Mouse (Mus musculus) liver, embryonic 12.5 days (tissue): ENCODE data around the gene Zfand3. TPM values are rescaled to one million over a fixed set of nuclear protein-coding genes. Genes with fewer than 3 reads are reported as not detected.
A peak's percentile ranks its signal among the peaks of the same experiment; 100 is the strongest.

ENCODE experiments used
- ATAC-seq: fragments of 200-750 bp; cut with Nextera tagmentation; 2 replicates; pipeline ENCODE4 v1.8.0; 2017; ENCODE audit warnings: moderate number of reproducible peaks, mild to moderate bottlenecking, moderate library complexity
- H3K27ac ChIP-seq: fragments of 300-500 bp; sonication (generic); 2 replicates; pipeline ENCODE4 v1.5.1; 2016; ENCODE audit warnings: mild to moderate bottlenecking
- H3K27me3 ChIP-seq: fragments of 300-500 bp; sonication (generic); replicated peaks from 2 replicates; pipeline ENCODE4 v1.6.1; 2016; ENCODE audit warnings: mild to moderate bottlenecking, moderate library complexity
- H3K36me3 ChIP-seq: fragments of 300-500 bp; sonication (generic); 2 replicates; pipeline ENCODE4 v1.6.1; 2016; ENCODE audit warnings: mild to moderate bottlenecking, moderate library complexity
- H3K4me1 ChIP-seq: fragments of 300-500 bp; sonication (generic); 2 replicates; pipeline ENCODE4 v1.6.1; 2016
- H3K4me2 ChIP-seq: fragments of 300-500 bp; sonication (generic); 2 replicates; pipeline ENCODE4 v1.6.1; 2016; ENCODE audit warnings: mild to moderate bottlenecking, moderate library complexity
- H3K4me3 ChIP-seq: fragments of 300-500 bp; sonication (generic); 2 replicates; pipeline ENCODE4 v1.5.1; 2016; ENCODE audit warnings: mild to moderate bottlenecking, moderate library complexity
- H3K9ac ChIP-seq: fragments of 300-500 bp; sonication (generic); 2 replicates; pipeline ENCODE4 v1.6.1; 2016; ENCODE audit warnings: mild to moderate bottlenecking, moderate library complexity
- H3K9me3 ChIP-seq: fragments of 300-500 bp; sonication (generic); replicated peaks from 2 replicates; pipeline ENCODE4 v1.6.1; 2016; ENCODE audit warnings: mild to moderate bottlenecking, moderate library complexity
- WGBS: fragments of 180-500 bp; shearing (Covaris S2); methylation state at CpG from one replicate; pipeline ENCODE4 v1.1.7; 2016; ENCODE audit not compliant: insufficient replicate concordance; 5-methylcytosine and 5-hydroxymethylcytosine counted together
- polyA plus RNA-seq: library from polyadenylated mRNA; unstranded; fragments of >200 nt; fragmentation: Nextera tagmentation; extraction: Ambion mirVana; gene quantifications from 2 replicates; pipeline ENCODE4 v1.2.1, GENCODE M21; 2016

Gene Zfand3
- polyA plus RNA-seq, 1 experiment from 2014 or later, result 18.8 TPM

- Histone ChIP-seq H3K4me3 (no peak overlapping the region), H3K9ac (no peak overlapping the region), H3K4me2 (no peak overlapping the region), H3K27ac (no peak overlapping the region), H3K9me3 (no peaks in the 10 kb centered on the region; the same call in 1 of the 2 replicates), H3K27me3 (no peaks in the 10 kb centered on the region), H3K4me1 (peaks cover 19% of the 10 kb centered on the region), H3K36me3 (peaks cover 11% of the 10 kb centered on the region; the same call in 1 of the 2 replicates)
- ATAC-seq, result no peak
- WGBS, result 75% methylated on average over 4 of the region's 4 CpGs
Observed at GRCm38 (mm10) chr17:30112080-30112479, 107.5 kb downstream of the Zfand3 start.

- Histone ChIP-seq H3K4me2 (no peak overlapping the region), H3K4me1 (peaks cover 19% of the 10 kb centered on the region), H3K4me3 (no peak overlapping the region), H3K27ac (no peak overlapping the region), H3K36me3 (peaks cover 11% of the 10 kb centered on the region; the same call in 1 of the 2 replicates), H3K9me3 (no peaks in the 10 kb centered on the region; the same call in 1 of the 2 replicates), H3K27me3 (no peaks in the 10 kb centered on the region), H3K9ac (no peak overlapping the region)
- 52% methylated on average over 7 of the region's 7 CpGs for WGBS
- ATAC-seq, result peak; percentile 81
Observed at GRCm38 (mm10) chr17:30112555-30113305, 108.2 kb downstream of the Zfand3 start.

GRCm38 (mm10) chr17:30114761-30115160 lies 110.2 kb downstream of the Zfand3 start:
- H3K4me1 ChIP-seq, result peaks cover 19% of the 10 kb centered on the region
- no peak overlapping the region for H3K4me2 ChIP-seq
- ATAC-seq, result no peak
- 80% methylated on average over 3 of the region's 3 CpGs for WGBS
- H3K9me3 ChIP-seq, result no peaks in the 10 kb centered on the region
- H3K9ac ChIP-seq, result no peak overlapping the region
- no peak overlapping the region for H3K27ac ChIP-seq
- H3K4me3 ChIP-seq, result no peak overlapping the region
- H3K27me3 ChIP-seq, result no peaks in the 10 kb centered on the region
- H3K36me3 ChIP-seq, result peaks cover 8% of the 10 kb centered on the region; the same call in 1 of the 2 replicates

- 78% methylated on average over 5 of the region's 5 CpGs for WGBS
- Histone ChIP-seq H3K4me3 (no peak overlapping the region), H3K4me1 (peaks cover 24% of the 10 kb centered on the region), H3K4me2 (no peak overlapping the region), H3K9ac (no peak overlapping the region), H3K27me3 (no peaks in the 10 kb centered on the region), H3K36me3 (peaks cover 8% of the 10 kb centered on the region; the same call in 1 of the 2 replicates), H3K27ac (no peak overlapping the region), H3K9me3 (no peaks in the 10 kb centered on the region)
- ATAC-seq, result no peak
Observed at GRCm38 (mm10) chr17:30116226-30116625, 111.7 kb downstream of the Zfand3 start.

GRCm38 (mm10) chr17:30118036-30118435 lies 113.5 kb downstream of the Zfand3 start:
- Histone ChIP-seq H3K27me3 (no peaks in the 10 kb centered on the region), H3K9me3 (no peaks in the 10 kb centered on the region), H3K27ac (no peak overlapping the region), H3K9ac (no peak overlapping the region), H3K4me3 (no peak overlapping the region), H3K4me2 (no peak overlapping the region), H3K36me3 (peaks cover 8% of the 10 kb centered on the region; the same call in 1 of the 2 replicates), H3K4me1 (peaks cover 32% of the 10 kb centered on the region)
- 77% methylated on average over 5 of the region's 5 CpGs for WGBS
- ATAC-seq, result no peak

GRCm38 (mm10) chr17:30122278-30122677 lies 117.7 kb downstream of the Zfand3 start:
- peak; percentile 78 for ATAC-seq
- 48% methylated on average over 3 of the region's 3 CpGs for WGBS
- no peak overlapping the region for H3K9ac ChIP-seq
- no peak overlapping the region for H3K27ac ChIP-seq
- H3K4me2 ChIP-seq, result no peak overlapping the region
- H3K4me1 ChIP-seq, result peaks cover 36% of the 10 kb centered on the region
- H3K9me3 ChIP-seq, result no peaks in the 10 kb centered on the region
- H3K36me3 ChIP-seq, result no peaks in the 10 kb centered on the region
- no peaks in the 10 kb centered on the region for H3K27me3 ChIP-seq
- no peak overlapping the region for H3K4me3 ChIP-seq

GRCm38 (mm10) chr17:30128456-30128855 lies 123.9 kb downstream of the Zfand3 start:
- no peak for ATAC-seq
- H3K27me3 ChIP-seq, result no peaks in the 10 kb centered on the region
- WGBS, result 80% methylated on average over 6 of the region's 6 CpGs
- H3K36me3 ChIP-seq, result no peaks in the 10 kb centered on the region
- H3K9me3 ChIP-seq, result no peaks in the 10 kb centered on the region
- no peak overlapping the region for H3K4me2 ChIP-seq
- no peak overlapping the region for H3K9ac ChIP-seq
- no peak overlapping the region for H3K27ac ChIP-seq
- H3K4me3 ChIP-seq, result no peak overlapping the region
- peaks cover 11% of the 10 kb centered on the region for H3K4me1 ChIP-seq

- no peak for ATAC-seq
- H3K36me3 ChIP-seq, result no peaks in the 10 kb centered on the region
Observed at GRCm38 (mm10) chr17:30129220-30129619, 124.7 kb downstream of the Zfand3 start.

GRCm38 (mm10) chr17:30130326-30130725 lies 125.8 kb downstream of the Zfand3 start:
- H3K27me3 ChIP-seq, result no peaks in the 10 kb centered on the region
- no peak overlapping the region for H3K9ac ChIP-seq
- no peak overlapping the region for H3K27ac ChIP-seq
- no peak overlapping the region for H3K4me3 ChIP-seq
- H3K36me3 ChIP-seq, result peaks cover 3% of the 10 kb centered on the region
- H3K4me2 ChIP-seq, result no peak overlapping the region
- H3K4me1 ChIP-seq, result peaks cover 16% of the 10 kb centered on the region; the same call in 1 of the 2 replicates
- H3K9me3 ChIP-seq, result no peaks in the 10 kb centered on the region
- 89% methylated on average over 4 of the region's 4 CpGs for WGBS
- no peak for ATAC-seq

More at GRCm38 (mm10) chr17:30129220-30129619, 124.7 kb downstream of the Zfand3 start:
- H3K4me1 ChIP-seq, result peaks cover 13% of the 10 kb centered on the region; the same call in 1 of the 2 replicates
- H3K4me2 ChIP-seq, result no peak overlapping the region
- H3K9ac ChIP-seq, result no peak overlapping the region
- H3K4me3 ChIP-seq, result no peak overlapping the region
- no peaks in the 10 kb centered on the region for H3K27me3 ChIP-seq
- WGBS, result 85% methylated on average over 7 of the region's 7 CpGs
- no peak overlapping the region for H3K27ac ChIP-seq
- no peaks in the 10 kb centered on the region for H3K9me3 ChIP-seq

- Histone ChIP-seq H3K36me3 (peaks cover 12% of the 10 kb centered on the region), H3K4me3 (no peak overlapping the region), H3K27ac (no peak overlapping the region), H3K27me3 (no peaks in the 10 kb centered on the region), H3K4me1 (peaks cover 22% of the 10 kb centered on the region; the same call in 1 of the 2 replicates), H3K4me2 (no peak overlapping the region), H3K9me3 (no peaks in the 10 kb centered on the region), H3K9ac (no peak overlapping the region)
- no peak for ATAC-seq
- 62% methylated on average over 12 of the region's 12 CpGs for WGBS
Observed at GRCm38 (mm10) chr17:30133641-30134040, 129.1 kb downstream of the Zfand3 start.

- H3K4me2 ChIP-seq, result no peak overlapping the region
- peaks cover 31% of the 10 kb centered on the region; the same call in 1 of the 2 replicates for H3K4me1 ChIP-seq
- H3K4me3 ChIP-seq, result no peak overlapping the region
- no peak overlapping the region for H3K9ac ChIP-seq
- H3K27ac ChIP-seq, result 0 out of 2 replicates have a peak overlapping the region, but pooled peaks have one; percentile 2
- WGBS, result 80% methylated on average over 10 of the region's 10 CpGs
- peaks cover 12% of the 10 kb centered on the region for H3K36me3 ChIP-seq
- no peaks in the 10 kb centered on the region for H3K27me3 ChIP-seq
- no peaks in the 10 kb centered on the region for H3K9me3 ChIP-seq
- ATAC-seq, result no peak
Observed at GRCm38 (mm10) chr17:30134955-30135735, 130.6 kb downstream of the Zfand3 start.

GRCm38 (mm10) chr17:30135890-30136289 lies 131.4 kb downstream of the Zfand3 start:
- 85% methylated on average over 6 of the region's 6 CpGs for WGBS
- Histone ChIP-seq H3K4me1 (peaks cover 31% of the 10 kb centered on the region; the same call in 1 of the 2 replicates), H3K27me3 (no peaks in the 10 kb centered on the region), H3K27ac (no peak overlapping the region), H3K36me3 (peaks cover 12% of the 10 kb centered on the region), H3K9me3 (no peaks in the 10 kb centered on the region), H3K4me2 (no peak overlapping the region), H3K9ac (no peak overlapping the region), H3K4me3 (no peak overlapping the region)
- ATAC-seq, result no peak
